In the genomic region with DNA sequence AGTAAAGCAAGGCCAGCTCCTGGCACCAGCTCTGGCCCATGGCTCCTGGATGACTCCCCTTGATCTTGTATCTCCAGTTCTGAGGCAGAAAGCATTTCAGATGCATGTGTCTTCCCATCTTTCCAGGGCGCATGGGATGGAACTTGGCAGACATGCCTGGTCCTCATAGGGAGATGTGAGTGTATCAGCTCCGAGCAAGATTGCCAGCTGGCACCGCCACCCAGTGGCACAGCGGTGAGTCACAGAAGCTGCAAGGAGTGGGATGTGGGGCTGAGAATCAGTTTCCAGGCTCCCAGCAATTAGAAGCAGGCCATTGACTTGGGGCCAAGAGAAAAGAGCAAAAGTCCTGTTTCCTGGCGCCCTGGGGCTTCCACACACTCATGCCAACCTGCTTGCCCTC, we compare ENCODE assay signal across 8 mouse cellular contexts. TPM values are rescaled to one million over a fixed set of nuclear protein-coding genes. Genes with fewer than 3 reads are reported as not detected.
DNase-seq lines count a peak whose midpoint lies in the region; ATAC-seq lines count a peak whose summit lies in the region.

No protein-coding gene starts in this region.

- no peak overlapping the region for H3K4me2 ChIP-seq in midbrain, embryonic 15.5 days
- H3K4me2 ChIP-seq in midbrain, embryonic 11.5 days: no peak overlapping the region

- H3K4me3 ChIP-seq in midbrain, embryonic 15.5 days: no peak overlapping the region
- no peak overlapping the region for H3K4me3 ChIP-seq in midbrain, embryonic 11.5 days (ENCODE audit: low read depth, low read length)

- 63% methylated on average over 5 of the region's 5 CpGs for WGBS in midbrain, embryonic 15.5 days
- WGBS in midbrain, embryonic 11.5 days: 82% methylated on average over 5 of the region's 5 CpGs

- H3K9ac ChIP-seq in midbrain, embryonic 15.5 days: no peak overlapping the region
- no peak overlapping the region for H3K9ac ChIP-seq in midbrain, embryonic 11.5 days (ENCODE audit: low read length)

- no peak for DNase-seq in midbrain, embryonic 11.5 days (ENCODE audit: low spot score, missing footprints)
- peak; percentile 79 to 85 for DNase-seq in cerebellum, adult 18-20 months
- DNase-seq in layer of hippocampus, adult 11-12 months (ENCODE audit: low spot score): peak; percentile 82
- peak; percentile 25 for DNase-seq in lung, postnatal 36 days
- DNase-seq in MN1 (ENCODE audit: low spot score): no peak
- DNase-seq in heart, postnatal 36 days: no peak

- ATAC-seq in midbrain, embryonic 15.5 days (replicated peaks): 0 out of 2 replicates have a peak, but pooled peaks have one; percentile 74
- no peak for ATAC-seq in midbrain, embryonic 11.5 days (ENCODE audit: low FRiP score)
- ATAC-seq in monocyte, adult 5-6 weeks (replicated peaks; ENCODE audit: insufficient number of reproducible peaks, low FRiP score, low TSS enrichment, poor library complexity, severe bottlenecking): no peak

- no peak overlapping the region for H3K27ac ChIP-seq in midbrain, embryonic 15.5 days
- H3K27ac ChIP-seq in midbrain, embryonic 11.5 days (ENCODE audit: low read depth, low read length): no peak overlapping the region

- no peaks in the 10 kb centered on the region for H3K9me3 ChIP-seq in midbrain, embryonic 15.5 days
- H3K9me3 ChIP-seq in midbrain, embryonic 11.5 days (ENCODE audit: control insufficient read depth, low read length): no peaks in the 10 kb centered on the region

- no peaks in the 10 kb centered on the region for H3K36me3 ChIP-seq in midbrain, embryonic 15.5 days (replicated peaks)
- H3K36me3 ChIP-seq in midbrain, embryonic 11.5 days (ENCODE audit: control insufficient read depth, insufficient read depth, low read length): no peaks in the 10 kb centered on the region

- no peaks in the 10 kb centered on the region for H3K27me3 ChIP-seq in midbrain, embryonic 15.5 days (replicated peaks)
- H3K27me3 ChIP-seq in midbrain, embryonic 11.5 days (ENCODE audit: control insufficient read depth, insufficient read depth, low read length): no peaks in the 10 kb centered on the region

- H3K4me1 ChIP-seq in midbrain, embryonic 15.5 days: no peaks in the 10 kb centered on the region
- no peaks in the 10 kb centered on the region for H3K4me1 ChIP-seq in midbrain, embryonic 11.5 days (ENCODE audit: control insufficient read depth, insufficient read depth, low read length)

- intact Hi-C loops in heart, postnatal 36 days (cut with DNase I): no loop called here

RNA-seq across cellular contexts. Expression of a gene that starts 34.5 kb away (rescaled TPM):
- polyA plus RNA-seq in midbrain, embryonic 15.5 days (2015; fragmentation: Nextera tagmentation; extraction: Ambion mirVana): 16.1 and 16.5 TPM in 2 replicates
- 11.7 and 12.0 TPM in 2 replicates for polyA plus RNA-seq in midbrain, embryonic 11.5 days (2014; fragmentation: Nextera tagmentation; extraction: Ambion mirVana)
- 0.85 to 5.6 TPM (median 3.8 TPM) in 3 replicates for total RNA-seq in monocyte, adult 5-6 weeks (2017)
- 10 to 100 TPM; 33.8 to 36.7 TPM for total RNA-seq in heart, postnatal 36 days (2021)

Comparison
In these comparisons a context has a peak if more than half of its experiments do, and no peak if none do; other contexts are left out.
1. DNase-seq: peak in cerebellum, adult 18-20 months (2 of 2), layer of hippocampus, adult 11-12 months (single experiment) and lung, postnatal 36 days (single experiment); none in midbrain, embryonic 11.5 days (single experiment), MN1 (single experiment) and heart, postnatal 36 days (0 of 2).